Mouse (Mus musculus) cerebellum, adult 2 months (tissue): ENCODE results near the gene Mpi.

ENCODE experiments used
- CTCF ChIP-seq: fragments of 200-500 bp; IDR thresholded peaks from 2 replicates; pipeline ENCODE4 v1.5.1; 2011; ENCODE audit warnings: low read depth, mild to moderate bottlenecking, control low read depth, low read length, moderate library complexity, borderline replicate concordance; ENCODE audit not compliant: insufficient read depth
- POLR2A ChIP-seq: fragments of 200-500 bp; IDR thresholded peaks from 2 replicates; pipeline ENCODE4 v1.6.1; 2011; ENCODE audit warnings: low read length, control low read depth, borderline replicate concordance; ENCODE audit not compliant: insufficient read depth

DNA sequence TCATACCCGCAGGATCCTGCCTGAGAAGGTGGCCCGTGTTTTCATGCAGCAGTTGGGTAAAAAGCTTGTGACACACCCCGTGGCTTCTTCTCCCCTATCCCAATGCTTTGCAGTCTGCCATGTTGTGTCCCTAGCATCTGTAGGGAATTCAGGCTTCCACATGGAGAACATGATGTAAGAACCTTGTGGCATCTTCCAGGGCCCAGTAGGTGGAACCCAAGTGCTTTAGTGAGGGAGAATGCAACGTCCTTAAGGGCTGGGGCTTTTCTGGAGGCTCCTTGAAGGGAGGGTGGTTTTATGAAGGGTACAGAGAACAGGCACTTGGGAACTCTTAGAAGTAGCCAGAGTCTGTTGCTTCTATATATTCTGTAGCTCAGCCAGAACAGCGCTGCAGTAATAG is 38.2 kb upstream of the Mpi start:
- TF ChIP-seq CTCF (peak; percentile 39; the same call in 1 of the 2 replicates), POLR2A (no peak)
